Mouse (Mus musculus) CD8-positive naive resting alpha-beta T cell, adult 2 months (primary cell): Measurements from ENCODE around the gene Slc12a9.

ENCODE experiments used
- DNase-seq, 2 experiments: peaks; one replicate each; pipeline ENCODE4 v3.0.0; 2022; ENCODE audit warnings: low read depth in 2 of 2, low spot score in 2 of 2

Slc12a9 gene

GRCm38 (mm10) chr5:137313466-137314192 is 19.8 kb downstream of the Slc12a9 start:
- DNase-seq: no peak

GRCm38 (mm10) chr5:137308356-137308755 is 25.0 kb downstream of the Slc12a9 start:
- DNase-seq: no peak

GRCm38 (mm10) chr5:137307071-137307912 is 26.1 kb downstream of the Slc12a9 start, which contains the start of gene Srrt:
Gene Srrt (minus strand): TSS chr5:137307674.
- DNase-seq: peak; percentile 83 to 87

GRCm38 (mm10) chr5:137306439-137307005 is 26.9 kb downstream of the Slc12a9 start:
- DNase-seq: no peak

- no peak for DNase-seq
These were observed 27.6 kb downstream of the Slc12a9 start for GRCm38 (mm10) chr5:137305822-137306221.

- no peak for DNase-seq
These were observed 28.6 kb downstream of the Slc12a9 start for GRCm38 (mm10) chr5:137304816-137305215.

GRCm38 (mm10) chr5:137304165-137304564 is 29.2 kb downstream of the Slc12a9 start:
- no peak for DNase-seq

GRCm38 (mm10) chr5:137303609-137304008 is 29.8 kb downstream of the Slc12a9 start:
- no peak for DNase-seq

- no peak for DNase-seq
These were observed 32.1 kb downstream of the Slc12a9 start for GRCm38 (mm10) chr5:137301253-137301652.

- no peak for DNase-seq
These were observed 34.2 kb downstream of the Slc12a9 start for GRCm38 (mm10) chr5:137299240-137299639.

GRCm38 (mm10) chr5:137297126-137297525 is 36.3 kb downstream of the Slc12a9 start:
- DNase-seq: no peak

- no peak for DNase-seq
These were observed 37.7 kb downstream of the Slc12a9 start for GRCm38 (mm10) chr5:137295712-137296111.

- DNase-seq: no peak
These were observed 38.1 kb downstream of the Slc12a9 start for GRCm38 (mm10) chr5:137295296-137295695.

GRCm38 (mm10) chr5:137294744-137295093 is 38.7 kb downstream of the Slc12a9 start:
- no peak for DNase-seq

- DNase-seq: peak; percentile 86 to 92
These were observed 39.3 kb downstream of the Slc12a9 start, which contains the start of gene Ufsp1 for GRCm38 (mm10) chr5:137293839-137294743. Gene Ufsp1 (plus strand): TSS chr5:137294629.

- DNase-seq: peak in 1 of 2 experiments; percentile 47
These were observed 40.1 kb downstream of the Slc12a9 start for GRCm38 (mm10) chr5:137293282-137293681.

- DNase-seq: no peak
These were observed 41.9 kb downstream of the Slc12a9 start for GRCm38 (mm10) chr5:137291381-137291926.

GRCm38 (mm10) chr5:137290677-137291076 is 42.7 kb downstream of the Slc12a9 start:
- DNase-seq: no peak

- DNase-seq: no peak
These were observed 43.6 kb downstream of the Slc12a9 start for GRCm38 (mm10) chr5:137289591-137290365.
